Mouse (Mus musculus): ENCODE data around the gene Artn. TPM values are rescaled to one million over a fixed set of nuclear protein-coding genes. Genes with fewer than 3 reads are reported as not detected.

The Artn gene
- polyA plus RNA-seq, 1 experiment from 2014 or later, result 2.4 TPM

DNA sequence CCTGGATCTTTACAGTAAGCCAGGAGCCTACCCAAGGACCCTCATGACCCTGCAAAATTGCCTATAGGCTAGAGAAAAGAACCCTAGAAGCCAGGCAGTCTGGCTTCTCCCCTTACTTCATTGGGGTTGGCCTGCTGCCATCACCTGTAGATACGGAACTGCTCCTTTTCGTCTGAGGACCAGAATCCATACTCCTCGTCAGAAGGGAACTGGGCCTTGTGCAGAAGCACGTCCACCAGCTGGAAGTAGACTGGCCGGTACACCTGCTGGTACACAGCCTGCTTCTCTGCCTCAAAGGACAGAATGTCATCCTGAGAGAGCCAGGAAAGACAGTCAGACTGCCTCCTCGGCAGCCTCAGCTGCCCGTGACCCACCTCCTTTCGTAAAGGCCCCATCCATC lies 24.8 kb downstream of the Artn start:
- no peak for ATAC-seq (ENCODE audit: insufficient number of reproducible peaks, insufficient read depth, low FRiP score, low TSS enrichment)
- no peaks in the 10 kb centered on the region for H3K9me3 ChIP-seq

DNA sequence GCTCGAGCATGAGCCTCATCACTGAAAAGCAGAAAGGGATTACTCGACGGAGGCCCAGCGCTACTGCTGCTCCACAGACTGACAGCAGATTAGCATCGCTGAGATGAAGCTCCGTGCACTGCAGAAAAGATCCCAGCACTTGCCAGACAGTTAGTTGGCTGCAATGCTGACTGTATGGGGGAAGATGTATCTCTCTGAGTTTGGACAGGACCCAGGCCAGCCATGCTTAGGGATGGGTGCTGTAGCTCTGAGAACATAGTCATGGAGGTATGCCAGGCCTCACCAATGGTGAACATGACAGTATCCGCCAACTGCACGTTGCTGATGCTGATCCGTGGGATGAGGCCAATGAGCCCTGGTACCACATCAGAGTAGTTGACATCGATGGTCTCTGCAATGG lies 25.5 kb downstream of the Artn start:
- 93% methylated on average over 10 of the region's 10 CpGs for WGBS
- Histone ChIP-seq H3K27ac (no peak overlapping the region), H3K9me3 (no peaks in the 10 kb centered on the region), H3K4me3 (no peak overlapping the region), H3K27me3 (no peaks in the 10 kb centered on the region), H3K4me1 (no peaks in the 10 kb centered on the region; the same call in 1 of the 2 replicates), H3K9ac (no peak overlapping the region), H3K36me3 (peaks cover 72% of the 10 kb centered on the region), H3K4me2 (replicated peaks) (no peak overlapping the region)
- ATAC-seq (ENCODE audit: insufficient number of reproducible peaks, insufficient read depth, low FRiP score, low TSS enrichment), result no peak

More for the DNA sequence above, 24.8 kb downstream of the Artn start:
- H3K27me3 ChIP-seq, result no peaks in the 10 kb centered on the region
- 90% methylated on average over 8 of the region's 8 CpGs for WGBS
- H3K27ac ChIP-seq, result no peak overlapping the region
- no peak overlapping the region for H3K9ac ChIP-seq
- peaks cover 65% of the 10 kb centered on the region for H3K36me3 ChIP-seq
- H3K4me2 ChIP-seq (replicated peaks), result no peak overlapping the region
- no peak overlapping the region for H3K4me3 ChIP-seq
- H3K4me1 ChIP-seq, result no peaks in the 10 kb centered on the region; the same call in 1 of the 2 replicates

DNA sequence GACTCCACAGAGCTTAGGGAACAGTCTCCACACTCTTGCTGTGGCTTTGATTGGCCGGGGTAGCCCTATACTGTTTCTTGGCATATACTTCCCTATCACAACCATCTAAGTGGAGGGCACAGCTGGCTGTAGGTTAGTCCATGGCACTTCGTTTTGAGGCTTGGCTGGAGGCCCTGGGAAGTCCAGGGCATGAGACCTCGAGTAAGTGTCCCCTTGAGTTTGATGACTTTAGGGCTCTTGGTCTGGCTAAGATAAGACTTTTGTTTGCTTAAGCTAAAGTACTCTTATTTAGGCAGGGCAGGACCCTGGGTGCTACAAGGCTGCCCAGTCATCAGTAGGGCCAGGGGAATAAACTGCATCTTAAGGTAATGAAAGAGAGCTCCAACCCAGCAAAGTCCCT lies 31.5 kb downstream of the Artn start:
- no peak overlapping the region for H3K4me2 ChIP-seq (replicated peaks)
- no peaks in the 10 kb centered on the region for H3K27me3 ChIP-seq
- H3K36me3 ChIP-seq, result peaks cover 92% of the 10 kb centered on the region
- H3K9ac ChIP-seq, result no peak overlapping the region
- H3K4me1 ChIP-seq, result no peaks in the 10 kb centered on the region
- WGBS, result 75% methylated on average over 3 of the region's 3 CpGs
- no peak overlapping the region for H3K4me3 ChIP-seq
- no peak overlapping the region for H3K27ac ChIP-seq
- ATAC-seq (ENCODE audit: insufficient number of reproducible peaks, insufficient read depth, low FRiP score, low TSS enrichment), result no peak
- H3K9me3 ChIP-seq, result no peaks in the 10 kb centered on the region

DNA sequence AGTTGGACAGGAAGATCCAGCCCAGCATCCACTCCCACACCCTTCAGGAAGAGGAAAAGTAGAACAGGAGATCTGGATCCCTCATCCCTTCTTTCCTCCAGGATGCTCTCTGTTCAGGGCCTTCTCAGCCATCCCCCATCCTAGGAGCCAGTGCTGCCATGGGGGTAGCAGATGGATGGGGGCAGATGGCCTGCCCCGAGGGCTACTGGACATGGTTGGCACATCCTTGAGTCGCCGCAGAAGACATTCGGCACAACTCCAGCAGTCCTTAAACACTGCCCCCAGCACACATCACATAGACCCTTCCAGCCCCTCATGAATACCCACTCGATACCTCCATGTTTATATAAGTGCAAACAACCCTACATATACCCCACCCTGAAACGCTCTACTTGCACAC lies 33.5 kb downstream of the Artn start:
- Histone ChIP-seq H3K4me1 (peaks cover 4% of the 10 kb centered on the region), H3K4me2 (replicated peaks) (no peak overlapping the region), H3K27ac (no peak overlapping the region), H3K9me3 (no peaks in the 10 kb centered on the region), H3K4me3 (no peak overlapping the region), H3K9ac (no peak overlapping the region), H3K27me3 (no peaks in the 10 kb centered on the region), H3K36me3 (peaks cover 71% of the 10 kb centered on the region)
- 91% methylated on average over 6 of the region's 6 CpGs for WGBS
- no peak for ATAC-seq (ENCODE audit: insufficient number of reproducible peaks, insufficient read depth, low FRiP score, low TSS enrichment)

DNA sequence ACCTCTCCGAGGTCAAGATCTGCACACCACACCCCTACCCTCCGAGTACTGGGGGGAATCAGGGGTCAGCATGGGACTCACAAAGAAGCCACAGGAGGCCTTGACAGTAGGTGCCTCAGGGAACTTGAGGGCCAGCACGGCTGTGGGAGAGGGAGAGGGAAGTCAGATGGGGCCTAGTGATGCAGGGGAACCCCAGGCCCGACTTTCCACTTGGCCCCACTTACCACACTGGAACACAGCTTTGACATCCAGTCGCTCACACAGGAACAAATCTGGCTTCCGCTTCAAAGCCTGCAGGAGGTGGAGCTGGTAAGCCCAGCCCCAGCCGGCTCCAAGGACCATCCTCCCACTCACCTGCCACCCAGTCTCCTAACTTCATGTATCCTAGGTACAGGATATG lies 34.2 kb downstream of the Artn start:
- Histone ChIP-seq H3K4me3 (no peak overlapping the region), H3K27me3 (no peaks in the 10 kb centered on the region), H3K36me3 (peaks cover 66% of the 10 kb centered on the region), H3K4me2 (replicated peaks) (no peak overlapping the region), H3K4me1 (peaks cover 6% of the 10 kb centered on the region), H3K27ac (no peak overlapping the region), H3K9ac (no peak overlapping the region), H3K9me3 (no peaks in the 10 kb centered on the region)
- WGBS, result 80% methylated on average over 7 of the region's 7 CpGs
- no peak for ATAC-seq (ENCODE audit: insufficient number of reproducible peaks, insufficient read depth, low FRiP score, low TSS enrichment)

DNA sequence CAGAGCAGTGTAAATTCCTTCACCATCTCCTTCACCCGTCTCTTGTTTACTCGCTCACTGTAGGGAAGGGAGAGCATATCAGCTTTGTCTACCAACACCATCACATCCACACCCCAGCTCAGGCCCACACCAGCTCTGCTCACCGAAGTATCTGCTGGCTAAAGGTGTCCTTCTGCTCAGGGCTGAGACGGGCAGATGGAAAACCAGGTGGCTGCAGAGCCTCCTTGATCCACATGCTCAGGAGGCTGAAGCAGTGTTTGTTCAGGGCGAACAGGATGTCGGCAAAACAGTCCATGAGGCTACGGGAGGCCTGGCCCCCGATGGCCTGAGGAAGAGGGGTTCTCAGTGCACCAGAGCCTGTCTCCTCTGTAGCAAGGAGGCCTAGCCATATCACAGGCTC lies 35.0 kb downstream of the Artn start:
- no peak overlapping the region for H3K9ac ChIP-seq
- peaks cover 6% of the 10 kb centered on the region for H3K4me1 ChIP-seq
- H3K27ac ChIP-seq, result no peak overlapping the region
- no peaks in the 10 kb centered on the region for H3K27me3 ChIP-seq
- no peak for ATAC-seq (ENCODE audit: insufficient number of reproducible peaks, insufficient read depth, low FRiP score, low TSS enrichment)
- H3K4me3 ChIP-seq, result no peak overlapping the region
- H3K9me3 ChIP-seq, result no peaks in the 10 kb centered on the region
- peaks cover 64% of the 10 kb centered on the region for H3K36me3 ChIP-seq
- no peak overlapping the region for H3K4me2 ChIP-seq (replicated peaks)
- WGBS, result 90% methylated on average over 8 of the region's 8 CpGs

DNA sequence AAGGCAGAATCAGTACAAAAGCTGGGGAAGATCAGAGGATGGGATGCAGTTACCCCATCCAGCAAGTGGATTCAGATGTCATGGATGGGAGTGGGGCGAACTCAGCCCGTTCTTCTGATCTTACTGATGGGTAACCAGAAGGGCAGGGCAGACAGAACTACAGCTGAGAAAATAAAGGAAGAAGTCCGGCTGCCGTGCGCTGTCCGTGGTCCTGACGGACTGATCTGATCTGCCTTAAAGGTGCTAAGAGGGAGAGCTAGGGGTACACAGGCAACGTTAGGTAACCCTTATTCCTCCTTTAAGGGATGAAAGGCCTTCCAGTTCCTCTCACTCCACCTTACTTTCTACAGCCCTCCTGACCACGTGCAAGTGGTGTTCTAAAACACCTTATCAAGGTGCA lies 36.2 kb downstream of the Artn start:
- no peak for ATAC-seq (ENCODE audit: insufficient number of reproducible peaks, insufficient read depth, low FRiP score, low TSS enrichment)
- H3K36me3 ChIP-seq, result peaks cover 60% of the 10 kb centered on the region
- no peak overlapping the region for H3K4me3 ChIP-seq
- no peaks in the 10 kb centered on the region for H3K9me3 ChIP-seq
- H3K9ac ChIP-seq, result no peak overlapping the region
- H3K27ac ChIP-seq, result no peak overlapping the region
- 19% methylated on average over 9 of the region's 9 CpGs for WGBS
- peaks cover 6% of the 10 kb centered on the region for H3K4me1 ChIP-seq
- no peaks in the 10 kb centered on the region for H3K27me3 ChIP-seq
- no peak overlapping the region for H3K4me2 ChIP-seq (replicated peaks)

DNA sequence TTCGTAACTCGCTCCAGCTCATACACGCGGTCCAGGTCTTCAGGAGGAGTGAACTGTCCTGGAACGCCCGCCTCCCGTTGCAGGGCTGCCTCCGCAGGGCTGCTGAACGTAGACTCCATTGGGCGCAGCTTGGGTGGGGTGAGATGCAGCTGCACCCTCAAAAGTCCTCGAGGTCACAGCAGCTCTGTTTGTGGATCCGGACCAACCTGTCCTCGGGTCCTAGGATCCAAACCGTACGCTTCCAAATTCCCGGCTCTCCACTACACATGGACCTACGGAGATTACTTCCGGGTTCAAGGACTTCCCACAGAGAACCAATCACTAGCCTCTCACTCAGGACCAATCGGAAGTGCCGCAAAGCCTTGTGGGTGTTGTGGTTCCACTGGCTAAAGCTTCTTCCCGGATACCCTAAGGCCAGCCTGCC lies 37.8 kb downstream of the Artn start, which contains the start of gene Dph2:
Gene Dph2 (minus strand): TSS at position 295 of the 424 bp plus-strand sequence.
- peak; percentile 78 for ATAC-seq (ENCODE audit: insufficient number of reproducible peaks, insufficient read depth, low FRiP score, low TSS enrichment)
- H3K9ac ChIP-seq, result peak within 1 kb of the TSS; percentile 59
- no peaks in the 10 kb centered on the region for H3K27me3 ChIP-seq
- peaks cover 11% of the 10 kb centered on the region for H3K4me1 ChIP-seq
- under 1% methylated on average over 21 of the region's 21 CpGs for WGBS
- peak within 1 kb of the TSS; percentile 87 for H3K4me2 ChIP-seq (replicated peaks)
- H3K4me3 ChIP-seq, result peak within 1 kb of the TSS; percentile 76
- H3K27ac ChIP-seq, result no peak within 1 kb of the TSS
- H3K36me3 ChIP-seq, result peaks cover 45% of the 10 kb centered on the region
- H3K9me3 ChIP-seq, result no peaks in the 10 kb centered on the region

DNA sequence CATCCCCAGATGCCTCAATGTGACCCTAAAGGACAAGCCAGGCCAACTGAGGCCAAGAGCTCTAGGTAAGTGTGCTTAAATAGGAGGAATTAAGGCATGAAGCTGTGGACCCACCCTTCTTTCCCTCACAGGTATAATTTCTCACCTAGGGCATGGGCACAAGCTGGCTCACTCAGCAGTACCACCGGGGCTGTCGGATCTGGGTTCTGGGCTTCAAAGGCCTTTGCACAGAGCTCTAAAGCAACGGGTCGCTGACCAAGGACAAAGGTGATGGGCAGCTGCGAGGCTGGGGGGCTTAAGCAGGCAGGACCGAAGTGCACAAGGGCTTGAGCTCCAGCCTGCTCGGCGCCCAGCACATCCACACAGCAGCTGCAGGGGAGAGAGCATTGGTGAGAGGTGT lies 38.8 kb downstream of the Artn start:
- no peak overlapping the region for H3K27ac ChIP-seq
- peak overlapping the region; percentile 76; the same call in 1 of the 2 replicates for H3K4me3 ChIP-seq
- peaks cover 37% of the 10 kb centered on the region for H3K36me3 ChIP-seq
- no peaks in the 10 kb centered on the region for H3K27me3 ChIP-seq
- ATAC-seq (ENCODE audit: insufficient number of reproducible peaks, insufficient read depth, low FRiP score, low TSS enrichment), result no peak
- 85% methylated on average over 8 of the region's 8 CpGs for WGBS
- H3K4me1 ChIP-seq, result peaks cover 18% of the 10 kb centered on the region
- H3K9ac ChIP-seq, result no peak overlapping the region
- H3K9me3 ChIP-seq, result no peaks in the 10 kb centered on the region
- H3K4me2 ChIP-seq (replicated peaks), result peak overlapping the region; percentile 87

DNA sequence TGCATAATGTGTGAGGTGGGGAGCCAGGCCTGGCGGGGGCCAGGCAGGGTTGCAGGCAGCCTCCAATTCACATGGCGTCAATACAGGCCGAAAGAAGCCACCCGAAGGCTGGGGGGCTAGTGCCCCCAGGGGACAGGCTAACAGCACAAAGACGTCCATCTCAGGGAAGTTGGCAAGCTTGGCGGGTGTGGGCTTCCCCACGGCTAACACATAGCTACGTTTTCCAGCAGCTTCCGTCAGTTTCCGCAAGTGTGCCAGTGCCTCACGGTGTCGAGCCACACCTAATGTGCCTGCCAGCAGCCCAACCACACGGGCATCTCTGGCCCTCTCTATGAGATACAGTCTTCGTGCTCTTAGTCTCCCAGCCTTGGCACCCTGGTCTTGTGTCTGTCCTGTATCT lies 39.5 kb downstream of the Artn start:
- peaks cover 18% of the 10 kb centered on the region for H3K4me1 ChIP-seq
- no peak overlapping the region for H3K4me3 ChIP-seq
- no peak overlapping the region for H3K27ac ChIP-seq
- H3K27me3 ChIP-seq, result no peaks in the 10 kb centered on the region
- ATAC-seq (ENCODE audit: insufficient number of reproducible peaks, insufficient read depth, low FRiP score, low TSS enrichment), result no peak
- H3K9ac ChIP-seq, result no peak overlapping the region
- 90% methylated on average over 14 of the region's 14 CpGs for WGBS
- peaks cover 36% of the 10 kb centered on the region for H3K36me3 ChIP-seq
- H3K9me3 ChIP-seq, result no peaks in the 10 kb centered on the region
- H3K4me2 ChIP-seq (replicated peaks), result no peak overlapping the region

DNA sequence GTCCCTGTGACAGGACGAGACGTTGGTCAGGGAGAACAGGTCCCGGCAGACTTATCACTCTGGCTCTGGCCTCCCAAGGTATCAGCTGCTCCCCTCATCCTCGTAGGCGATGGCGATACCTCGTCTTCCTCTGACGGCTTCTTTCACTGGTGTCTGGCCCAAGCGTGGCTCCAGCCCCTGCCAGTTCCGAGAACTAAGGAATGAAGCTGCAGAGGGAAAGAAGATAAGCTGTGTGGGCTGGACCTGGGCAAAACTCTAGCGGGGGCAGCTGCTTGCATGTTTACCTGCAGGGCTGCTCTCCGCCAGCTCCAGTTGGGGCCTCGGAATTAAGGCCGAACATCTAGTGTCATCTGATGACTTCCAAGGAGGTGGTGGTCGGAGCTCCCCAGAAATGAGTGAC lies 40.1 kb downstream of the Artn start:
- Histone ChIP-seq H3K27ac (no peak overlapping the region), H3K4me3 (no peak overlapping the region), H3K36me3 (peaks cover 35% of the 10 kb centered on the region), H3K27me3 (no peaks in the 10 kb centered on the region), H3K4me2 (replicated peaks) (no peak overlapping the region), H3K4me1 (peaks cover 19% of the 10 kb centered on the region), H3K9ac (no peak overlapping the region), H3K9me3 (no peaks in the 10 kb centered on the region)
- ATAC-seq (ENCODE audit: insufficient number of reproducible peaks, insufficient read depth, low FRiP score, low TSS enrichment), result no peak
- WGBS, result 90% methylated on average over 15 of the region's 15 CpGs

DNA sequence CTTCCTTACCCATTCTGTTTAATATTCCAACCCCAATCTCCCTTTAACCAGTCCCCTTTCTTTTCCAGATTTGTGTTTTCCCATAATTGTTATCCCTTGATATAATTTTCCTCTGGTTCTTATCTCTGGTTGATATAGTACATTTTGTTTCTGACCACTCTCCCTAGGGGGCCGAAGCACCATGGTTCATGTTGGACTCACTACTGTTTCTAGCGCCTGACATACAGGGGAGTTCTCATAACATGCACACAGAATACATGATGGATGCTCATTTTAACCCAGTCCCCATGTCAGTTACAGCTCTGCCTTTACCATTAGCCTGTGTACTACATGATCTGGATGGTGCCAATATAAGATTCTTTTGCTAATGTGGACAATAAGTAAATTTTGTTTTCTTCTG lies 41.6 kb downstream of the Artn start:
- Histone ChIP-seq H3K4me3 (no peak overlapping the region), H3K27me3 (no peaks in the 10 kb centered on the region), H3K9ac (no peak overlapping the region), H3K36me3 (peaks cover 30% of the 10 kb centered on the region), H3K4me1 (peaks cover 28% of the 10 kb centered on the region), H3K9me3 (no peaks in the 10 kb centered on the region), H3K4me2 (replicated peaks) (peak overlapping the region; percentile 96; the same call in 1 of the 2 replicates), H3K27ac (no peak overlapping the region)
- 76% methylated on average over 2 of the region's 2 CpGs for WGBS
- ATAC-seq (ENCODE audit: insufficient number of reproducible peaks, insufficient read depth, low FRiP score, low TSS enrichment), result no peak

DNA sequence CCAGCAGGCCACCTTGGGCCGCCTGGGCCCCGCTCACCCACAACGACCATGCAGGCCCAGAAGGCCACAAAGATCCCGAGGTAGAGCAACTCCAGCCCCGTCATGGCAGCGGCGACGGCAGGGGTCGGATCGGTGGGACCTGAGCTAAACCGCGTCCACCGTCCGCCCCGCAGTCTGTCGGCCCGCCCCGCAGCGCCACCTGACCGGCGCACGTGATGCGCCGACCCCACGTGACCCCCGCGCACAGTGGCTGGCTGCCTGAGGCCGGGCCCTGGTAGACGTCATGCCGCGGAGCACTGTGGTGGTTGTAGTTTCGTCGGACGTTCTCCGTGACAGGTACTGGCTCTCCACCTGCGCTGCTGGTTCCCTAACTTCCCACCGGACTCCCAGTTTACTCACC lies 42.4 kb downstream of the Artn start, which contains the start of gene Atp6v0b:
Gene Atp6v0b (minus strand): TSS at position 201 of the 400 bp plus-strand sequence.
- peak; percentile 84 for ATAC-seq (ENCODE audit: insufficient number of reproducible peaks, insufficient read depth, low FRiP score, low TSS enrichment)
- WGBS, result under 1% methylated on average over 35 of the region's 37 CpGs

More for the DNA sequence above, 42.4 kb downstream of the Artn start, which contains the start of gene Atp6v0b:
- Histone ChIP-seq H3K36me3 (peaks cover 30% of the 10 kb centered on the region), H3K27ac (no peak within 1 kb of the TSS), H3K4me1 (peaks cover 32% of the 10 kb centered on the region), H3K9me3 (no peaks in the 10 kb centered on the region), H3K27me3 (no peaks in the 10 kb centered on the region), H3K4me2 (replicated peaks) (peak within 1 kb of the TSS; percentile 96), H3K4me3 (peak within 1 kb of the TSS; percentile 90), H3K9ac (peak within 1 kb of the TSS; percentile 80)
